Mouse (Mus musculus) myocyte (in vitro differentiated cells): ENCODE data around the gene Zbtb9.

Source experiments
- CEBPB ChIP-seq: IDR thresholded peaks from 2 replicates; pipeline ENCODE4 v1.6.1; 2011; ENCODE audit warnings: mild to moderate bottlenecking, moderate library complexity; ENCODE audit not compliant: poor library complexity, insufficient read depth, severe bottlenecking
- E2F4 ChIP-seq: IDR thresholded peaks from one replicate; pipeline ENCODE4 v1.6.1; 2011; ENCODE audit warnings: mild to moderate bottlenecking, control low read depth, moderate library complexity; ENCODE audit not compliant: insufficient read depth
- MAX ChIP-seq: IDR thresholded peaks from one replicate; pipeline ENCODE4 v1.6.1; 2011; ENCODE audit warnings: low read depth, mild to moderate bottlenecking, control low read depth
- MYOD1 ChIP-seq, 3 experiments: IDR thresholded peaks; one replicate each; pipeline ENCODE4 v1.6.1; 2011; ENCODE audit warnings: control low read depth in 2 of 3, low read depth in 2 of 3, mild to moderate bottlenecking in 2 of 3, moderate library complexity in 1 of 3; ENCODE audit not compliant: insufficient read length in 2 of 3, control insufficient read depth in 1 of 3
- MYOG ChIP-seq, 3 experiments: IDR thresholded peaks; one replicate each; pipeline ENCODE4 v1.6.1; 2011; ENCODE audit warnings: control low read depth in 2 of 3, low read depth in 2 of 3, mild to moderate bottlenecking in 2 of 3; ENCODE audit not compliant: insufficient read length in 2 of 3, control insufficient read depth in 1 of 3, insufficient read depth in 1 of 3
- POLR2A ChIP-seq: IDR thresholded peaks from one replicate; pipeline ENCODE4 v1.6.1; 2011; ENCODE audit warnings: low read depth, mild to moderate bottlenecking, control low read depth, moderate library complexity; ENCODE audit not compliant: insufficient read length
- POLR2AphosphoS2 ChIP-seq: IDR thresholded peaks from one replicate; pipeline ENCODE4 v1.6.1; 2011; ENCODE audit warnings: low read depth, control low read depth; ENCODE audit not compliant: insufficient read length
- SRF ChIP-seq: IDR thresholded peaks from one replicate; pipeline ENCODE4 v1.6.1; 2011; ENCODE audit warnings: low read depth; ENCODE audit not compliant: control insufficient read depth, insufficient read length
- TCF12 ChIP-seq: IDR thresholded peaks from one replicate; pipeline ENCODE4 v1.6.1; 2011; ENCODE audit warnings: mild to moderate bottlenecking, control low read depth; ENCODE audit not compliant: poor library complexity, insufficient read depth, severe bottlenecking
- TCF3 ChIP-seq: IDR thresholded peaks from one replicate; pipeline ENCODE4 v1.6.1; 2011; ENCODE audit warnings: low read depth, control low read depth; ENCODE audit not compliant: insufficient read length
- USF1 ChIP-seq: IDR thresholded peaks from one replicate; pipeline ENCODE4 v1.6.1; 2011; ENCODE audit warnings: low read depth, mild to moderate bottlenecking, control low read depth, moderate library complexity

- TF ChIP-seq POLR2A (no peak), SRF (no peak), TCF12 (no peak), CEBPB (no peak), E2F4 (no peak), MYOG (IDR thresholded peaks at IDR 0.05; ENCODE audit: control insufficient read depth in 1 of 3, insufficient read depth in 1 of 3, insufficient read length in 2 of 3, low read depth in 2 of 3) (no peak), MYOD1 (IDR thresholded peaks at IDR 0.05; ENCODE audit: control insufficient read depth in 1 of 3, insufficient read length in 2 of 3, low read depth in 2 of 3) (no peak), TCF3 (no peak), POLR2AphosphoS2 (no peak), USF1 (no peak), MAX (no peak)
These were observed 6.0 kb upstream of the Zbtb9 start for GRCm38 (mm10) chr17:26966993-26967392.
